Mouse (Mus musculus) right cerebral cortex, adult 2 months (tissue): Measurements from ENCODE around the gene Adcy9.
"Not testable (repeated sequence)": the region's sequence is repeated elsewhere in the genome, so short reads cannot be mapped to it uniquely, and the experiment has no call there.

Experiments used
- DNase-seq, 2 experiments: peaks; one replicate each; pipeline ENCODE4 v3.0.0; 2021 to 2022; ENCODE audit warnings: low spot score in 2 of 2

The Adcy9 gene

DNA sequence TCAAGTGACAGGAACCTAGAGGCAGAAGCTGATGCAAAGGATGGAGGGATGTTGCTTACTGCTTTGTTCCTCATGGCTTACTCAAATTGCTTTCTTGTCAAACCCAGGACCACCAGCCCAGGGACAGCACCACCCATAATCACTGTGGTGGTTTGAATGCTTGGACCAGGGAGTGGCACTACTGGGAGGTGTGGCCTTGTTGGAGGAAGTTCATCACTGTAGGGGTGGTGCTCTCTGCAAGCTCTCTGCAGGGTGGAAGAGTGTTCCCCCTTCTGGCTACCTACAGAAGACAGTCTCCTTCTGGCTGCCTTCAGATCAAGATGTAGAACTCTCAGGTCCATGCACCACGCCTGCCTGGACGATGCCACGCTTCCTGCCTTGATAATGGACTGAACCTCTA lies 148.0 kb downstream of the Adcy9 start:
- DNase-seq = no peak

GRCm38 (mm10) chr16:4270911-4271310 lies 149.4 kb downstream of the Adcy9 start:
- DNase-seq = no peak

DNA sequence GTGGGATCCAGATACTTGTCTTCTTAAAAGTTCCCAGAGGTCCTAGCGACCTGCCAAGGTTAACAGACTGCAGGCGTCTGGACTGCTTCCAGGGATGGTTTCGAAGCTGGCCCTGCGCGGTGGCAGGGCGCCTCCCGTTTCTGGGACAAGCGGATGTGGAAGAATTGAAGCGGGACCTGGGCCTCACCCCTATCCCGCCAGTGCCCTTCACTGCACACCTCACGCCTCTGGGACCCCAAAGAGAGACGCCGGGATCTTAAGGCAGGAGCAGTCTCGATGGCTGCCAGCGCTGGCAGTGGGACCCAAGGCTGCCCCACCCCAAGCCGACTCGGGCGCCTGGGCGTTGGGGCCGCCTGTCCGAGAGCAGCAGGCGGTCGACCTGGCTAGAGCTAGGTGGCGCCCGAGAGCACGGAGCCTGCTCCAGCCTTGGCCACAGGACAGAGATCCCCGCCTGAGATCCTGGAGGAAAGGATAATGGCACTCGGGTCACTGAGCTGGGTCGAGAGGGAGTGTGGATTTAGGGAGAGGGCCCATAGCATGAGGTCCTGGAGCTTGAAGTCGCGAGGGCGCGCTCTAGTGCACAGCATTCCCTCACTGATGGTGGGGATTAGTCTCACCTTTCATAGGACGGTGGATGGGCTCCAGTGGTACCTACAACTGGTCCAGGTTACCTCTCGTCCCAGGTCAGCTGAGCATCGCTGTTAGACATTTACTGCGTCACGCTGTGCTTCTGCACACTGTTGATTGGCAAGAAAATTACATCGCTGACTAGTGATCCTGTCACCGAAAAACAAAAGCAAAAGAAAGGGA lies 152.2 kb downstream of the Adcy9 start:
- peak; percentile 57 to 66 for DNase-seq

DNA sequence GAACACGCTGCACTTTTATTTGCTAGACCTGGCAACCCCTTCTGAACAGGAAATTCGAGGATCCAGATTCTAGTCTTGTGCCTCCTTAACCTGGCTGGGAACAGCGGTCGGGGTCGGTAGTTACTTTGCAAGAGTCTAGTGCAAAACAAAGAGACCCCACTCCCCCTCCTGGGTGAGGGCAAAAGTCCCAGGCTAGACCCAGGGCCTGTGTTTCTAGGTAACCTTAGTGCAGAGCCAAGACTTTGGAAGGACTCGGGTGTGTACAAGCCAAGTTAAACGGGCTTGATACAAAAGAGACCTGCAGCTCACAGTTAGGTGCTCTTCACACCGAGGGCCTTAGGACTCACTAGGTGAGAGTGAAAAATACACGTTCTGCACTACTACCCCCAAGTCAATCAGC lies 152.8 kb downstream of the Adcy9 start:
- DNase-seq = no peak

DNA sequence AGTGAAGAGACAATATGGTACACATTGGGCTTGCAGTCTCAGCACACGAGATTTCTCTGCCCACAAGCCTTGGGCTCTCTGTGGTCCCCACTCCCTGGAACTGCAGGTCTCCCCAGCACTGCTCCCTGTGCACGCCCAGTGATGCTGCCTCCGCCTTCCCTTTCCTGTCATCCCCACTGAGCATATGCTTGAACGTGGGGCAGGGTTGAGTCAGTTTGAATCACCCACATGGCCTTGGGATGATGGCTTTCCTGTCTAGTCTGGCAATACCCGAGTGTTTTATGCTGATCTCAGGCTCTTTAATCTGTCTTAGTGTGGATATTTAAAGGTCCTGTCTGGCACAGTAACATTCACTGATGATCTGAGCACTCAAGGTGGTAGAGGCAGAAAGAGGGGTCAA lies 154.9 kb downstream of the Adcy9 start:
- DNase-seq = no peak

DNA sequence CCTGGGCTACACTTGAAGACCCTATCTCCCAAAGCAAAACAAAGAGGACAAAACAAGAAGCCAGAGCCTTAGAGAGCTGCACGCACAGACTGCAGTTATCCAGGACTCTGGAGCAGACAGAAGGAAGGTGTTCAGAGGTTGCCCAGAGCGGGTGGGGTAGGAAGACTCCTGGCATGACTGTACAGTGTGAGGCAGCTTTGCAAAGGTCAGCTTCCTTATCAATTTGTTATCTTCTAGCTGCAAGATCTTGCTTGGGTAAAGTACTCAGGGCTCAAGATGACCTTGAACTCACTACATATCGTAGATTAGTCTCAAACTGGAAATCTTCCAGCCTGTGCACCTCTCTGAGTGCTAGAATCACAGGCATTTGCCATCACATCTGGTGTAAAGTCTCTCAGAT lies 156.8 kb downstream of the Adcy9 start:
- DNase-seq = no peak

GRCm38 (mm10) chr16:4257546-4257945 lies 162.8 kb downstream of the Adcy9 start:
- DNase-seq = no peak

GRCm38 (mm10) chr16:4248791-4249190 lies 171.5 kb downstream of the Adcy9 start:
- DNase-seq = no peak

GRCm38 (mm10) chr16:4245241-4245640 lies 175.1 kb downstream of the Adcy9 start:
- DNase-seq = not testable (repeated sequence)
